Mouse (Mus musculus) c-Kit-negative CD71-positive TER-119-positive erythroid progenitor cells, embryonic 14.5 days (primary cell): ENCODE results near the gene March10.

Experiments
- DNase-seq: peaks from one replicate; pipeline ENCODE4 v3.0.0-alpha.2; 2013; ENCODE audit warnings: low read depth, low spot score

Gene March10

GRCm38 (mm10) chr11:105456497-105456907 is at the start of gene March10:
March10 (minus strand) TSS chr11:105456735.
- DNase-seq, result no peak

GRCm38 (mm10) chr11:105506322-105506721 is 49.8 kb upstream of the March10 start:
- DNase-seq, result no peak

GRCm38 (mm10) chr11:105505038-105505437 is 48.5 kb upstream of the March10 start:
- no peak for DNase-seq

- no peak for DNase-seq
Observed at GRCm38 (mm10) chr11:105502311-105502710, 45.8 kb upstream of the March10 start.

- DNase-seq, result no peak
Observed at GRCm38 (mm10) chr11:105497505-105497904, 41.0 kb upstream of the March10 start.

- DNase-seq, result no peak
Observed at GRCm38 (mm10) chr11:105496665-105497064, 40.1 kb upstream of the March10 start.

GRCm38 (mm10) chr11:105495591-105496270 is 39.2 kb upstream of the March10 start:
- DNase-seq, result no peak

GRCm38 (mm10) chr11:105494786-105495369 is 38.3 kb upstream of the March10 start:
- DNase-seq, result no peak

GRCm38 (mm10) chr11:105492392-105492791 is 35.9 kb upstream of the March10 start:
- DNase-seq, result no peak

GRCm38 (mm10) chr11:105490971-105491370 is 34.4 kb upstream of the March10 start:
- DNase-seq, result no peak

GRCm38 (mm10) chr11:105485412-105485811 is 28.9 kb upstream of the March10 start:
- no peak for DNase-seq

GRCm38 (mm10) chr11:105484993-105485392 is 28.5 kb upstream of the March10 start:
- DNase-seq, result no peak

- DNase-seq, result no peak
Observed at GRCm38 (mm10) chr11:105482747-105483146, 26.2 kb upstream of the March10 start.

- no peak for DNase-seq
Observed at GRCm38 (mm10) chr11:105474746-105475145, 18.2 kb upstream of the March10 start.

GRCm38 (mm10) chr11:105474352-105474736 is 17.8 kb upstream of the March10 start:
- DNase-seq, result no peak

GRCm38 (mm10) chr11:105473716-105474351 is 17.3 kb upstream of the March10 start:
- DNase-seq, result no peak

GRCm38 (mm10) chr11:105472610-105473009 is 16.1 kb upstream of the March10 start:
- no peak for DNase-seq

- no peak for DNase-seq
Observed at GRCm38 (mm10) chr11:105470896-105471295, 14.4 kb upstream of the March10 start.

- no peak for DNase-seq
Observed at GRCm38 (mm10) chr11:105469561-105469960, 13.0 kb upstream of the March10 start.

GRCm38 (mm10) chr11:105469091-105469507 is 12.6 kb upstream of the March10 start:
- no peak for DNase-seq

- no peak for DNase-seq
Observed at GRCm38 (mm10) chr11:105468436-105468835, 11.9 kb upstream of the March10 start.

GRCm38 (mm10) chr11:105467816-105468215 is 11.3 kb upstream of the March10 start:
- no peak for DNase-seq

- no peak for DNase-seq
Observed at GRCm38 (mm10) chr11:105467266-105467665, 10.7 kb upstream of the March10 start.
